Mouse (Mus musculus): ENCODE results near the gene Tnfrsf26. TPM values are rescaled to one million over a fixed set of nuclear protein-coding genes. Genes with fewer than 3 reads are reported as not detected.

The Tnfrsf26 gene
- polyA plus RNA-seq, 1 experiment from 2014 or later: 0.54 TPM

Small RNA genes lying within 50 kb of the gene (microRNA-seq; reads per million reads assigned to microRNA genes)
- gene Mir7064: not detected

Other genes with a start within 250 kb of the Tnfrsf26 start
- gene Cdkn1c, start 167.7 kb downstream of the Tnfrsf26 start, polyA plus RNA-seq (2015; fragmentation: Nextera tagmentation; extraction: Ambion mirVana): 178 and 199 TPM in 2 replicates
- gene Slc22a18, start 155.0 kb downstream of the Tnfrsf26 start, polyA plus RNA-seq (2015; fragmentation: Nextera tagmentation; extraction: Ambion mirVana): 6.2 and 6.7 TPM in 2 replicates
- gene Phlda2, start 125.6 kb downstream of the Tnfrsf26 start, polyA plus RNA-seq (2015; fragmentation: Nextera tagmentation; extraction: Ambion mirVana): 23.6 and 25.4 TPM in 2 replicates
- gene Nap1l4, start 79.6 kb downstream of the Tnfrsf26 start, polyA plus RNA-seq (2015; fragmentation: Nextera tagmentation; extraction: Ambion mirVana): 96.7 and 108 TPM in 2 replicates
- 64.3 and 69.3 TPM in 2 replicates for gene Cars, start 28.6 kb downstream of the Tnfrsf26 start, polyA plus RNA-seq (2015; fragmentation: Nextera tagmentation; extraction: Ambion mirVana)
- gene Tnfrsf22, start 20.9 kb upstream of the Tnfrsf26 start, polyA plus RNA-seq (2015; fragmentation: Nextera tagmentation; extraction: Ambion mirVana): 1.0 and 1.2 TPM in 2 replicates
- 0.17 and 0.44 TPM in 2 replicates for gene Tnfrsf23, start 57.1 kb upstream of the Tnfrsf26 start, polyA plus RNA-seq (2015; fragmentation: Nextera tagmentation; extraction: Ambion mirVana)
- gene Osbpl5, start 128.3 kb upstream of the Tnfrsf26 start, polyA plus RNA-seq (2015; fragmentation: Nextera tagmentation; extraction: Ambion mirVana): 2.4 and 2.8 TPM in 2 replicates
- not detected in 2 replicates for gene Mrgprg, start 138.3 kb upstream of the Tnfrsf26 start, polyA plus RNA-seq (2015; fragmentation: Nextera tagmentation; extraction: Ambion mirVana)
- gene Mrgpre, start 155.8 kb upstream of the Tnfrsf26 start, polyA plus RNA-seq (2015; fragmentation: Nextera tagmentation; extraction: Ambion mirVana): 0.17 and 0.28 TPM in 2 replicates
- 7.0 and 7.7 TPM in 2 replicates for gene Nadsyn1, start 194.1 kb upstream of the Tnfrsf26 start, polyA plus RNA-seq (2015; fragmentation: Nextera tagmentation; extraction: Ambion mirVana)
- 38.0 and 52.5 TPM in 2 replicates for gene Dhcr7, start 194.4 kb upstream of the Tnfrsf26 start, polyA plus RNA-seq (2015; fragmentation: Nextera tagmentation; extraction: Ambion mirVana)
- gene Gm498, start 238.1 kb upstream of the Tnfrsf26 start, polyA plus RNA-seq (2015; fragmentation: Nextera tagmentation; extraction: Ambion mirVana): not detected in 2 replicates